Mouse (Mus musculus) cerebellum, adult 2 months (tissue): ENCODE data around the gene Prm3.

Experiments used
- CTCF ChIP-seq: fragments of 200-500 bp; IDR thresholded peaks from 2 replicates; pipeline ENCODE4 v1.5.1; 2011; ENCODE audit warnings: low read depth, mild to moderate bottlenecking, control low read depth, low read length, moderate library complexity, borderline replicate concordance; ENCODE audit not compliant: insufficient read depth
- POLR2A ChIP-seq: fragments of 200-500 bp; IDR thresholded peaks from 2 replicates; pipeline ENCODE4 v1.6.1; 2011; ENCODE audit warnings: low read length, control low read depth, borderline replicate concordance; ENCODE audit not compliant: insufficient read depth

DNA sequence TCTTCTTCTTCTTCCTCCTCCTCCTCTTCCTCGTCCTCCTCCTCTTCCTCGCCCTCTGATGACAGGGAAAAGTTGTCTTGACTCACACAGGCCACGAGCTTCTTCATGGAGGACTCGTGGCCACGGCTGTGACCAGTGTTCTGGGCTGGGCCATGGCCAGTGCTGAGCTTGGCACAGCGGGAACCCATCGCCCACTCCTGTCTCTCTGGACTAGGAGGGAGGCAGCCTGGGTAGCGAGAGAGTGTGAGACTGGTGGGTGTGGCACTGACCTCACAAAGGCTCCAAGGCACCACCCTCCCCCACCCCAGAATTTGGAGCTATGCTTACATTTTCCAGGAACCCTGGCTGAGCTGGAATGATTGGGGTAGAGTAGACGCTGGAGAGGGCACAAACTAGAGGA is at the start of gene Prm3:
- no peak for TF ChIP-seq CTCF
- TF ChIP-seq POLR2A: no peak
